8 mouse cellular contexts compared by ENCODE assay signal in the genomic region with DNA sequence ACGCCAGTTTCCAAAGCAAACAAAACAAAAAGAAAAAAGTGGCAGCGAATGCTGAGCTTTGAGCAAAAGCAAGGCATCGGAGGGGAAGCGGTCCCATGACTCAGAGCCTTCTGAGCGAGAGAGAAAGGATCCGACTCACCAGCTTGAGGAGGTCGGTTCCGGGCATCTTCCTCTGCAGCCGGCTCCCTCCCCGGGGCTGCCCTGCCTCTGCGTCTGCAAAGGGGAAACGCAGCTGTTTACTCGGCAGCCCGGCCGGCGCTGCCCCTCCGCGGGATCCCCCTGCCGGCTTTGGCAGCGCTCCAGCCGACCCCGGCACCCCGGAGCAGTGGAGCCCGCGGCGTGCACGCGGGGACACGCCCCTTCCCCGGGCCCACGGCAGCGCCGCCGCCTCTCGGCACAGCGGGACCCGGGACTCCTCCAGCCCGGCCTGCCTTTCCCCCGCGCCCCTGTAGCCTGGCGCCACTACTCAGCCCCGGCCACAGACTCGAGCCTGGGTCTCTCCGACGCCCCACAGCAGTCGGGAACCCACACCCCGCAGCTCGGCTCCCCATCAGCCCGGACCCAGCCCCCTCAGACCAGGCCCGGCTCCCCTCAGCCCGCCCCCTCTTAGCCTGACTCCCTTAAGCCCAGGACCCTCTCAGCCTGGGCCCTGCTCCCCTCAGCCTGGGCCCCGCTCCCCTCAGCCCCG. TPM values are rescaled to one million over a fixed set of nuclear protein-coding genes. Genes with fewer than 3 reads are reported as not detected.
A peak's percentile ranks its signal among the peaks of the same experiment; 100 is the strongest.
DNase-seq lines count a peak whose midpoint lies in the region; ATAC-seq and TF ChIP-seq lines count a peak whose summit lies in the region.

No protein-coding gene starts in this region.

- no peaks in the 10 kb centered on the region; the same call in 1 of the 2 replicates for H3K4me1 ChIP-seq in cortical plate, adult 2 months (ENCODE audit: control insufficient read depth, insufficient read depth, low read length)
- peaks cover 24% of the 10 kb centered on the region for H3K4me1 ChIP-seq in limb, embryonic 10.5 days
- H3K4me1 ChIP-seq in midbrain, embryonic 12.5 days: peaks cover 5% of the 10 kb centered on the region; the same call in 1 of the 2 replicates

- 0 out of 2 replicates have a peak overlapping the region, but pooled peaks have one; percentile 73 for H3K27ac ChIP-seq in cortical plate, adult 2 months (ENCODE audit: insufficient read depth, low read length)
- H3K27ac ChIP-seq in limb, embryonic 10.5 days: peak overlapping the region; percentile 94
- H3K27ac ChIP-seq in midbrain, embryonic 12.5 days (replicated peaks): peak overlapping the region; percentile 96

- no peak for TF ChIP-seq CTCF in cortical plate, adult 2 months (IDR thresholded peaks at IDR 0.05; ENCODE audit: extremely low read depth, insufficient read depth, low read length)

- peak overlapping the region; percentile 96 for H3K4me2 ChIP-seq in midbrain, embryonic 12.5 days (replicated peaks)

- no peaks in the 10 kb centered on the region for H3K27me3 ChIP-seq in limb, embryonic 10.5 days (ENCODE audit: low read depth, poor library complexity, severe bottlenecking)
- H3K27me3 ChIP-seq in midbrain, embryonic 12.5 days: no peaks in the 10 kb centered on the region

- no peaks in the 10 kb centered on the region for H3K9me3 ChIP-seq in limb, embryonic 10.5 days (replicated peaks)
- no peaks in the 10 kb centered on the region for H3K9me3 ChIP-seq in midbrain, embryonic 12.5 days

- DNase-seq in adipocyte (ENCODE audit: low spot score): peak; percentile 52
- DNase-seq in gastrocnemius, postnatal 14 days: peak; percentile 59
- DNase-seq in limb, embryonic 10.5 days (ENCODE audit: low spot score): peak; percentile 80
- peak; percentile 27 for DNase-seq in skeletal muscle tissue, adult 2 months (ENCODE audit: low read depth, low spot score)

- H3K4me3 ChIP-seq in cortical plate, adult 2 months (ENCODE audit: insufficient read depth, low read length): peak overlapping the region; percentile 95
- peak overlapping the region; percentile 95 for H3K4me3 ChIP-seq in limb, embryonic 10.5 days
- H3K4me3 ChIP-seq in midbrain, embryonic 12.5 days: peak overlapping the region; percentile 73

- no peak for TF ChIP-seq POLR2A in cortical plate, adult 2 months (IDR thresholded peaks at IDR 0.05; ENCODE audit: extremely low read depth, insufficient read depth, low read length)

- peak; percentile 53 for ATAC-seq in inflammation-experienced regulatory T-cells, adult 6 months
- peak; percentile 73 for ATAC-seq in midbrain, embryonic 12.5 days (ENCODE audit: low FRiP score, low read depth)
- ATAC-seq in megakaryocyte-erythroid progenitor cell, adult 5-6 weeks (replicated peaks; ENCODE audit: low FRiP score, low TSS enrichment, poor library complexity, severe bottlenecking): no peak; the same call in 1 of the 2 replicates

- peaks cover 13% of the 10 kb centered on the region for H3K36me3 ChIP-seq in limb, embryonic 10.5 days
- H3K36me3 ChIP-seq in midbrain, embryonic 12.5 days: no peaks in the 10 kb centered on the region

- intact Hi-C loops in gastrocnemius, postnatal 14 days (cut with DNase I; ENCODE audit: low total_unique reads): no loop called here

- peak overlapping the region; percentile 91 for H3K9ac ChIP-seq in midbrain, embryonic 12.5 days (replicated peaks)

- 0% methylated on average over 51 of the region's 53 CpGs for WGBS in limb, embryonic 10.5 days
- WGBS in midbrain, embryonic 12.5 days: 2% methylated on average over 49 of the region's 53 CpGs

RNA-seq across cellular contexts. Expression of a gene that starts 1.2 kb away (rescaled TPM):
- polyA plus RNA-seq in cortical plate, adult 2 months (2012; rRNA removed): 34.1 and 34.5 TPM in 2 replicates
- 10 to 100 TPM; 11.3 to 14.6 TPM for total RNA-seq in gastrocnemius, postnatal 14 days (2021)
- polyA plus RNA-seq in inflammation-experienced regulatory T-cells, adult 6 months (2017; shearing (Covaris generic)): 10 to 100 TPM; 23.1 to 28.9 (median 27.1) TPM
- polyA plus RNA-seq in limb, embryonic 10.5 days (2016; fragmentation: Nextera tagmentation; extraction: Ambion mirVana): 62.5 and 80.3 TPM in 2 replicates
- 78.1 and 81.6 TPM in 2 replicates for polyA plus RNA-seq in midbrain, embryonic 12.5 days (2016; fragmentation: Nextera tagmentation; extraction: Ambion mirVana)
- 18.2 and 34.1 TPM in 2 replicates for total RNA-seq in megakaryocyte-erythroid progenitor cell, adult 5-6 weeks (2014; fragmentation: Nextera tagmentation)
- total RNA-seq in megakaryocyte-erythroid progenitor cell, adult 5-6 weeks (2017): 7.0 and 25.2 TPM in 2 replicates

RNA-seq across cellular contexts. Expression of a gene that starts 25.5 kb away (rescaled TPM):
- polyA plus RNA-seq in cortical plate, adult 2 months (2012; rRNA removed): 5.1 and 6.8 TPM in 2 replicates
- not detected for total RNA-seq in gastrocnemius, postnatal 14 days (2021)
- polyA plus RNA-seq in inflammation-experienced regulatory T-cells, adult 6 months (2017; shearing (Covaris generic)): not detected
- not detected in 2 replicates for polyA plus RNA-seq in limb, embryonic 10.5 days (2016; fragmentation: Nextera tagmentation; extraction: Ambion mirVana)
- not detected in 2 replicates for polyA plus RNA-seq in midbrain, embryonic 12.5 days (2016; fragmentation: Nextera tagmentation; extraction: Ambion mirVana)
- not detected in 2 replicates for total RNA-seq in megakaryocyte-erythroid progenitor cell, adult 5-6 weeks (2014; fragmentation: Nextera tagmentation)
- not detected in 2 replicates for total RNA-seq in megakaryocyte-erythroid progenitor cell, adult 5-6 weeks (2017)

RNA-seq across cellular contexts. Expression of a gene that starts 57.1 kb away (rescaled TPM):
- 10.1 TPM in 2 replicates for polyA plus RNA-seq in cortical plate, adult 2 months (2012; rRNA removed)
- 1 to 10 TPM; 1.3 to 2.6 TPM for total RNA-seq in gastrocnemius, postnatal 14 days (2021)
- polyA plus RNA-seq in inflammation-experienced regulatory T-cells, adult 6 months (2017; shearing (Covaris generic)): under 1 TPM in 2 of 3 experiments, not detected in 1; 0.59 to 0.82 TPM
- 19.3 and 22.1 TPM in 2 replicates for polyA plus RNA-seq in limb, embryonic 10.5 days (2016; fragmentation: Nextera tagmentation; extraction: Ambion mirVana)
- polyA plus RNA-seq in midbrain, embryonic 12.5 days (2016; fragmentation: Nextera tagmentation; extraction: Ambion mirVana): 27.3 and 28.4 TPM in 2 replicates
- 6.0 and 9.8 TPM in 2 replicates for total RNA-seq in megakaryocyte-erythroid progenitor cell, adult 5-6 weeks (2014; fragmentation: Nextera tagmentation)
- 1.9 TPM in 1 of 2 replicates, not detected in the other for total RNA-seq in megakaryocyte-erythroid progenitor cell, adult 5-6 weeks (2017)

Comparison
In these comparisons a context has a peak if more than half of its experiments do, and no peak if none do; other contexts are left out.
1. DNase-seq: peak in every context shown above with its lines; median percentile 80 in limb, embryonic 10.5 days; 59 in gastrocnemius, postnatal 14 days; 52 in adipocyte; 27 in skeletal muscle tissue, adult 2 months.